ENCODE assay signal across 8 mouse cellular contexts in genomic region chr17:25951803-25952623, GRCm38 (mm10). TPM values are rescaled to one million over a fixed set of nuclear protein-coding genes. Genes with fewer than 3 reads are reported as not detected.
DNase-seq lines count a peak whose midpoint lies in the region; ATAC-seq and TF ChIP-seq lines count a peak whose summit lies in the region.

A930017K11Rik (minus strand) TSS chr17:25952565.

- H3K9ac ChIP-seq in heart, embryonic 14.5 days (ENCODE audit: low read length): peak within 1 kb of the TSS; percentile 56
- H3K9ac ChIP-seq in heart, postnatal 0 days (replicated peaks; ENCODE audit: low read depth, low read length): no peak within 1 kb of the TSS
- H3K9ac ChIP-seq in liver, embryonic 15.5 days: peak within 1 kb of the TSS; percentile 25; the same call in 1 of the 2 replicates

- ATAC-seq in heart, embryonic 14.5 days (ENCODE audit: insufficient number of reproducible peaks, insufficient read depth, low FRiP score, low read depth): no peak
- ATAC-seq in heart, postnatal 0 days (ENCODE audit: insufficient read depth, low read depth): no peak
- no peak for ATAC-seq in liver, embryonic 15.5 days (ENCODE audit: insufficient read depth)

- WGBS in heart, embryonic 14.5 days: 1% methylated on average over 58 of the region's 58 CpGs
- WGBS in heart, postnatal 0 days: 1% methylated on average over 54 of the region's 58 CpGs
- 2% methylated on average over 58 of the region's 58 CpGs for WGBS in liver, embryonic 15.5 days (ENCODE audit: insufficient replicate concordance)

- no peak for TF ChIP-seq CTCF in heart, postnatal 0 days (IDR thresholded peaks at IDR 0.05; ENCODE audit: low read depth)

- H3K9me3 ChIP-seq in heart, embryonic 14.5 days (ENCODE audit: control insufficient read depth, low read length): no peaks in the 10 kb centered on the region
- H3K9me3 ChIP-seq in heart, postnatal 0 days (replicated peaks; ENCODE audit: control insufficient read depth, low read length): no peaks in the 10 kb centered on the region
- no peaks in the 10 kb centered on the region for H3K9me3 ChIP-seq in liver, embryonic 15.5 days (replicated peaks)

- no peak for TF ChIP-seq EP300 in heart, postnatal 0 days (IDR thresholded peaks at IDR 0.05; ENCODE audit: low read depth)

- peaks cover 46% of the 10 kb centered on the region for H3K27me3 ChIP-seq in heart, embryonic 14.5 days (ENCODE audit: control insufficient read depth, insufficient read depth, low read length)
- H3K27me3 ChIP-seq in heart, postnatal 0 days (ENCODE audit: control insufficient read depth, insufficient read depth, low read length): peaks cover 39% of the 10 kb centered on the region
- H3K27me3 ChIP-seq in liver, embryonic 15.5 days: peaks cover 59% of the 10 kb centered on the region

- H3K4me1 ChIP-seq in heart, embryonic 14.5 days (ENCODE audit: control insufficient read depth in 2 of 2, insufficient read depth in 2 of 2, low read length in 2 of 2): peaks cover 5 to 13% of the 10 kb centered on the region in 2 experiments; a peak in 3 of 4 replicates
- no peaks in the 10 kb centered on the region for H3K4me1 ChIP-seq in heart, postnatal 0 days (ENCODE audit: control insufficient read depth, insufficient read depth)
- H3K4me1 ChIP-seq in liver, embryonic 15.5 days (replicated peaks): peaks cover 50% of the 10 kb centered on the region

- H3K4me3 ChIP-seq in heart, embryonic 14.5 days (ENCODE audit: control insufficient read depth in 1 of 2, insufficient read depth in 1 of 2, low read depth in 1 of 2, low read length in 2 of 2): peak within 1 kb of the TSS; percentile 36 to 47
- peak within 1 kb of the TSS; percentile 37 for H3K4me3 ChIP-seq in heart, postnatal 0 days (ENCODE audit: low read depth, low read length)
- peak within 1 kb of the TSS; percentile 49 for H3K4me3 ChIP-seq in liver, embryonic 15.5 days (replicated peaks)

- intact Hi-C loops in heart, postnatal 25 days (cut with DNase I): no loop called here

- H3K4me2 ChIP-seq in heart, embryonic 14.5 days (ENCODE audit: low read length): peak within 1 kb of the TSS; percentile 81
- peak within 1 kb of the TSS; percentile 65 for H3K4me2 ChIP-seq in heart, postnatal 0 days (ENCODE audit: low read depth, low read length)
- H3K4me2 ChIP-seq in liver, embryonic 15.5 days: peak within 1 kb of the TSS; percentile 74

- H3K36me3 ChIP-seq in heart, embryonic 14.5 days (ENCODE audit: control insufficient read depth, insufficient read depth, low read length): no peaks in the 10 kb centered on the region
- H3K36me3 ChIP-seq in heart, postnatal 0 days (replicated peaks; ENCODE audit: control insufficient read depth, insufficient read depth, low read length): no peaks in the 10 kb centered on the region
- H3K36me3 ChIP-seq in liver, embryonic 15.5 days (replicated peaks): no peaks in the 10 kb centered on the region

- no peak within 1 kb of the TSS for H3K27ac ChIP-seq in heart, embryonic 14.5 days (replicated peaks in 1 of 2; ENCODE audit: control insufficient read depth in 1 of 2, insufficient read depth in 1 of 2, low read depth in 2 of 2, low read length in 2 of 2)
- no peak within 1 kb of the TSS for H3K27ac ChIP-seq in heart, postnatal 0 days (ENCODE audit: low read depth)
- no peak within 1 kb of the TSS for H3K27ac ChIP-seq in liver, embryonic 15.5 days (replicated peaks)

- no peak for DNase-seq in heart, postnatal 25 days (ENCODE audit: low spot score)
- peak; percentile 69 for DNase-seq in brain, adult 2 months (ENCODE audit: low read depth, low spot score)
- no peak for DNase-seq in heart, postnatal 0 days (ENCODE audit: low spot score)
- no peak for DNase-seq in layer of hippocampus, postnatal 10 days (ENCODE audit: low spot score in 2 of 2)
- no peak for DNase-seq in spleen, postnatal 14 days (ENCODE audit: low spot score in 2 of 2)
- no peak for DNase-seq in layer of hippocampus, postnatal 25 days (ENCODE audit: extremely low spot score in 1 of 2, low spot score in 1 of 2)

RNA-seq across cellular contexts. Expression of gene A930017K11Rik, which starts in this region (rescaled TPM):
- 0.09 TPM in 1 of 2 replicates, not detected in the other for polyA plus RNA-seq in heart, embryonic 14.5 days (2014; fragmentation: Nextera tagmentation; extraction: Ambion mirVana)
- total RNA-seq in heart, postnatal 25 days (2021): under 1 TPM; 0.17 to 0.18 TPM
- total RNA-seq in heart, postnatal 0 days (2014; rRNA removed; ENCODE audit: low replicate concordance): not detected in 2 replicates
- polyA plus RNA-seq in heart, postnatal 0 days (2015; fragmentation: Nextera tagmentation; extraction: Ambion mirVana): not detected in 2 replicates
- polyA plus RNA-seq in liver, embryonic 15.5 days (2015; fragmentation: Nextera tagmentation; extraction: Ambion mirVana): 0.23 and 0.37 TPM in 2 replicates
- total RNA-seq in layer of hippocampus, postnatal 10 days (2021): not detected
- under 1 TPM; 0.34 to 0.47 TPM for total RNA-seq in layer of hippocampus, postnatal 25 days (2021)
